ENCODE assay signal across 8 mouse cellular contexts in the genomic region with DNA sequence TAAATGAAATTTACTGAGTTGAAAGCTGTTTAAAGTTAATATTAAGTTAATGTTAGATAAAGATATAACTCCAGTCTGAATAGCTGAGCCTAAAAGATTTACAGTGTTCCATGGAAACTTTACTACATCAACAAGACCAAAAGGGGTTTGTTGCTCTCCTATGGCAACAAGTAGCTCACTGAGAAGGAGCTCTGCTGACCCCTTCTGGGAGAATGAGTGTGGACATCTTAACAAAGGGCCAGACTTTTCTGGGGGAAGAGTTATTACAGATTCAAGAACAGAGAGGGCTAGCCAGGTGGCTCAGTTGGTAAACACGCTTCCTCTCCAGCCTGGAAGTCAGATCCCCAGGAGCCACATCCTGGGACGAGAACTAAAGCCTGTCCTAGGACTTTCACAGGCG. TPM values are rescaled to one million over a fixed set of nuclear protein-coding genes. Genes with fewer than 3 reads are reported as not detected.
DNase-seq lines count a peak whose midpoint lies in the region; ATAC-seq lines count a peak whose summit lies in the region.

No protein-coding gene starts in this region.

- no peaks in the 10 kb centered on the region for H3K27me3 ChIP-seq in kidney, embryonic 16.5 days (ENCODE audit: insufficient read depth, low read length)

- H3K4me3 ChIP-seq in kidney, embryonic 16.5 days (ENCODE audit: low read length) = no peak overlapping the region

- H3K9ac ChIP-seq in kidney, embryonic 16.5 days (replicated peaks; ENCODE audit: low read length) = no peak overlapping the region

- no peaks in the 10 kb centered on the region for H3K9me3 ChIP-seq in kidney, embryonic 16.5 days (ENCODE audit: low read length)

- peak; percentile 27 for DNase-seq in kidney, adult 11 months
- peak; percentile 22 to 43 for DNase-seq in adrenal gland, adult 18-20 months (ENCODE audit: low spot score in 2 of 2)
- peak; percentile 83 for DNase-seq in embryo, embryonic 11 days
- peak; percentile 23 to 46 for DNase-seq in heart, adult 9 months (ENCODE audit: low spot score in 2 of 2)
- DNase-seq in kidney, postnatal 36 days = peak; percentile 52 to 72
- peak; percentile 83 for DNase-seq in lung, postnatal 10 days
- DNase-seq in right cerebral cortex, postnatal 4 days = peak; percentile 43

- H3K4me2 ChIP-seq in kidney, embryonic 16.5 days (replicated peaks; ENCODE audit: low read depth, low read length) = no peak overlapping the region

- no peaks in the 10 kb centered on the region for H3K36me3 ChIP-seq in kidney, embryonic 16.5 days (ENCODE audit: insufficient read depth, low read length)

- no peaks in the 10 kb centered on the region for H3K4me1 ChIP-seq in kidney, embryonic 16.5 days (ENCODE audit: insufficient read depth, low read length)

- WGBS in kidney, embryonic 16.5 days = 36% methylated on average over 3 of the region's 3 CpGs

- ATAC-seq in kidney, embryonic 16.5 days (ENCODE audit: low FRiP score, low TSS enrichment) = no peak

- no peak overlapping the region for H3K27ac ChIP-seq in kidney, embryonic 16.5 days (ENCODE audit: low read length)

RNA-seq across cellular contexts. Expression of a gene that starts 54.5 kb away (rescaled TPM):
- polyA plus RNA-seq in kidney, embryonic 16.5 days (2015; fragmentation: Nextera tagmentation; extraction: Ambion mirVana) = 14.1 and 15.7 TPM in 2 replicates
- 10 to 100 TPM; 37.6 to 46.8 TPM for total RNA-seq in adrenal gland, adult 18-20 months (2021)

Comparison
In these comparisons a context has a peak if more than half of its experiments do, and no peak if none do; other contexts are left out.
1. DNase-seq: peak in every context shown above with its lines; median percentile 83 in embryo, embryonic 11 days; 83 in lung, postnatal 10 days; 62 in kidney, postnatal 36 days; 43 in right cerebral cortex, postnatal 4 days; 34 in heart, adult 9 months; 32 in adrenal gland, adult 18-20 months; 27 in kidney, adult 11 months.